Mouse (Mus musculus) thymus, adult 2 months (tissue): Measurements from ENCODE around the gene Meox1. TPM values are rescaled to one million over a fixed set of nuclear protein-coding genes. Genes with fewer than 3 reads are reported as not detected.
A peak's percentile ranks its signal among the peaks of the same experiment; 100 is the strongest.

ENCODE experiments used
- DNase-seq: peaks from one replicate; pipeline ENCODE4 v3.0.0; 2021
- H3K27ac ChIP-seq: fragments of 200-500 bp; 2 replicates; pipeline ENCODE4 v1.5.1; 2012; ENCODE audit warnings: low read length, control low read depth; ENCODE audit not compliant: control insufficient read depth, insufficient read depth
- H3K27me3 ChIP-seq: fragments of 200-500 bp; 2 replicates; pipeline ENCODE4 v1.6.1; 2012; ENCODE audit warnings: mild to moderate bottlenecking, low read length, moderate library complexity, mixed read lengths; ENCODE audit not compliant: control insufficient read depth, insufficient read depth
- H3K36me3 ChIP-seq: fragments of 200-500 bp; 2 replicates; pipeline ENCODE4 v1.6.1; 2012; ENCODE audit warnings: mild to moderate bottlenecking, low read length, moderate library complexity; ENCODE audit not compliant: control insufficient read depth, insufficient read depth
- H3K4me1 ChIP-seq: fragments of 200-500 bp; replicated peaks from 2 replicates; pipeline ENCODE4 v1.6.1; 2012; ENCODE audit warnings: low read length; ENCODE audit not compliant: control insufficient read depth, insufficient read depth
- H3K4me3 ChIP-seq: fragments of 200-500 bp; 2 replicates; pipeline ENCODE4 v1.5.1; 2012; ENCODE audit warnings: mild to moderate bottlenecking, low read length, control low read depth, moderate library complexity; ENCODE audit not compliant: control insufficient read depth, insufficient read depth
- CTCF ChIP-seq: fragments of 200-500 bp; IDR thresholded peaks from 2 replicates; pipeline ENCODE4 v1.5.1; 2012; ENCODE audit warnings: mild to moderate bottlenecking, control low read depth, low read length, moderate library complexity, borderline replicate concordance; ENCODE audit not compliant: control insufficient read depth, poor library complexity, insufficient read depth; ENCODE audit errors: extremely low read depth
- POLR2A ChIP-seq: fragments of 200-500 bp; IDR thresholded peaks from 2 replicates; pipeline ENCODE4 v1.6.1; 2012; ENCODE audit warnings: mild to moderate bottlenecking, low read length, control low read depth, moderate library complexity; ENCODE audit not compliant: control insufficient read depth, poor library complexity, insufficient read depth; ENCODE audit errors: extremely low read depth
- WGBS: fragments of 180-500 bp; shearing (Covaris S2); methylation state at CpG from one replicate; pipeline ENCODE4 v1.1.7; 2018; 5-methylcytosine and 5-hydroxymethylcytosine counted together
- polyA plus RNA-seq: library from polyadenylated mRNA; depleted of rRNA; stranded (reverse); fragments of >200 nt; gene quantifications from 2 replicates; pipeline ENCODE4 v1.2.3, GENCODE M21; 2012

Gene Meox1
- polyA plus RNA-seq, 1 experiment: 2.1 TPM

DNA sequence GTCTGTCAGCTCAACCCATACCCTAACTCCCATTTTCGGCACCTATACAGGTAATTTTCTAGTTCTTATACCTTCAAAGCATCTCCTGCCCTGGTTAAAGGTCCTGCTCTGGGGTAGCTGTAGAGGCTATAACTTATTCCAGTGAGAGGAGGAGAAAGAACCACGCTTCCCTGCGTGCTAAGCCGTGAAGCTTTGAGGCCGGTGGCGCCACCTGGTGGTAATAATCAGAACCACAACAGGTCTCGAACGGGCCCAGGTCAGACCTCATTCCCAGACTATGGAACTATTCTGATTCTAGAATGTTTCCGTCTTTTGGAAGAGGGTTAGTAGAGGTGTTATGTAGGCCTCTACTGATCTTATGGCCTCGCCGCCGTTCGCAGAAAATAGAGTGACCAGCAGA lies 10.9 kb upstream of the Meox1 start:
- Histone ChIP-seq H3K4me3 (no peak overlapping the region), H3K27ac (no peak overlapping the region), H3K36me3 (no peaks in the 10 kb centered on the region), H3K4me1 (no peaks in the 10 kb centered on the region), H3K27me3 (no peaks in the 10 kb centered on the region)
- peak; percentile 81; the same call in 1 of the 2 replicates for TF ChIP-seq CTCF
- no peak for TF ChIP-seq POLR2A
- 29% methylated on average over 13 of the region's 13 CpGs for WGBS
- peak; percentile 45 for DNase-seq

DNA sequence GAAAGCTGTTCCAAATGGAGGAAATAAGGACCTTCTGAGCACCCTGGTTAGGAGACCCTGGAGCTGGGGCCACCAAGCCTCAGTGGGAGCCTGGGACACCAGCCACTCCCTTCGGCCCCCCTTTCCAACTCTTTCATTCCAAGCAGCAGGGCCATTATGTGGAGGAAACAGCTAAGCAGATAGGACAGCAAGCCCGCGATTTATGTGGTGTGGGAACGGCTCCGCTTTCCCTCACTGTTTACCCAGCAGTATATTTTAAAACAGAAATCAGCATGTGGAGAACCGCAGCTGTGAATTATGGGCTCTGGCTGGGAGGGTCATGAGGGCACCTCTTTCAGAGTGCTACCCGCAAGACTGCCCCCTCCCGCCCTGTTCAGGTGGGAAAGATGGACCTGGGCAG lies 7.1 kb upstream of the Meox1 start:
- Histone ChIP-seq H3K27me3 (no peaks in the 10 kb centered on the region), H3K4me3 (no peak overlapping the region), H3K27ac (no peak overlapping the region), H3K36me3 (no peaks in the 10 kb centered on the region), H3K4me1 (no peaks in the 10 kb centered on the region)
- TF ChIP-seq CTCF (no peak), POLR2A (no peak)
- DNase-seq: no peak
- WGBS: 14% methylated on average over 8 of the region's 8 CpGs

DNA sequence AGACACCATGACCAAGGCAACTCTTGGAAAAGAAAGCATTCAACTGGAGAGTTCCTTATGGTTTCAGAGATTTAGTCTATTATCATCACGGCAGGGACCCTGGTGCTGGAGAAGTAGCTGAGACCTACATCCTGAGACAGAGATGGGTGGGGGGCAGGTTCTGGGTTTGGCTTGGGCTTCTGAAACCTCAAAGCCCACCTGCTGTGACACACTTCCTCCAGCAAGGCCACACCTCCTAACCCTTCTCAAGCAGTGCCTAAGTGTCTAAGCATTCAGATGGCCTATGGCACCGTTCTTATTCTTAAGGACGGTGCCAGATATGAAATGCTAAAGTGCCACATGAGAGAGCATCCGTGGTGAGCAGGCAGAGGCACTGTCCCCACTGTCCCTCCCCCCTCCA lies 4.2 kb upstream of the Meox1 start:
- 89% methylated on average over 4 of the region's 4 CpGs for WGBS

DNA sequence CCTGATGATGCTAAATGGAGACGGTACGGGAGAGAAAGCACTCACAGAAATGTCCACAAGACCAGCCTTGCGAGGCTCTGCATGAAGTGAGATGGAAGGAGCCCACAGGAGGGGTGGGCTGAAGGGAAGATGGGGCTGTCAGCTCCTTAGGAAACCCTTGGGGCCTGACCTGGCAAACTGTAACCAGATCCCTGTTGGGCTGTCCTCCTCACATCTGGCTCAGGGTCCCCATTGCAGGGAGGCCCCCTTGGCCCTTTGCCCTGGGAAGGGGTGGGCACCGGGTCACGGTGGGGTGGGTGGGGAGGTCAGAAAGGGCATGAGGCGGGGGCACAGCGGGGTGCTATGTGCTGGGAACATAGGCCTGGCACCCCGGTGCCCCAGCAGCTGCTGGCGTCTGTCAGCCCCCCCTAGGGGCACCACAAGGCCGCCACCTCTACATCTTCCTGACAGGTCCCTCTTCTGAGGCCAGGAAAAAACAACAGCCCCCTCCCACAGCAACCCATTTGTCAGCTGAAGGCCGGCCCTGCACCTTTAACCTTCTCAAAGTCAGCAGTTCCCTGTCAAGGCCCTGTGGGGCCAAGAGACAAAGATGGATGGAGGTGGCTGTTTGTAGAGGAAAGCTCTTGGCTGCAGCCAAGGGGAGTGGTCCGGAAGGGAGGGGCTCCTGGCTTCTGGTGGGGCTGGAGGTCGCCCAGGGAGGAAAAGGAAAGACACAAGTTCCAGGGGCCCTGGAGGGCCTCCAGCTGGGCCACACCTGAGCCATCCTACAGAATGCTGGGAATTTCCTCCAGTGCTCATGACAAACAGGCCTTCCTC lies 2.6 kb upstream of the Meox1 start:
- Histone ChIP-seq H3K4me3 (no peak overlapping the region), H3K27me3 (no peaks in the 10 kb centered on the region; the same call in 1 of the 2 replicates), H3K4me1 (no peaks in the 10 kb centered on the region), H3K36me3 (no peaks in the 10 kb centered on the region), H3K27ac (no peak overlapping the region)
- DNase-seq: no peak
- WGBS: 69% methylated on average over 13 of the region's 13 CpGs
- no peak for TF ChIP-seq POLR2A
- TF ChIP-seq CTCF: no peak

More for the DNA sequence above, 4.2 kb upstream of the Meox1 start:
- H3K4me3 ChIP-seq: no peak overlapping the region
- H3K27me3 ChIP-seq: no peaks in the 10 kb centered on the region; the same call in 1 of the 2 replicates
- H3K4me1 ChIP-seq: no peaks in the 10 kb centered on the region
- TF ChIP-seq CTCF: no peak
- TF ChIP-seq POLR2A: no peak
- no peak overlapping the region for H3K27ac ChIP-seq
- DNase-seq: no peak
- no peaks in the 10 kb centered on the region for H3K36me3 ChIP-seq

DNA sequence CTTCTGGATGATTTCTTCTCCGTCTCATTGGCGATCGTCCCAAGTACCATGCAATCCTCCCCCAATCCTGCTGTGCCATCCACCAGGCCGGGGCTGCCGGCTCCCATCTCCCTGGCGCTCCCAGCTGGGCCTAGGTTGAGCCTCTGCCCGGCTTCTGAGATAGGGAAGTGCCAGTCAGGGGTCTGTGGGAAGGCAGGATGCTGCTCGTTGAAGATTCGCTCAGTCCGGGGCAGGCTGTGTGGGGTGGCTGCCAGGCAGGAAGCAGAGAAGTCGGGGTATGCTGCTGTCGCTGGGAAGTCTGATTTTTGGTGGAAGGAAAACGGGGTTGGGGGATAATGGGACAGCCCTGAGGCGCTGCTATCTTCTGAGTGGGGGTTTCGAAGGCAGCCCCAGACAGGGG lies 614 bp downstream of the Meox1 start:
- H3K27ac ChIP-seq: no peak overlapping the region; the same call in 1 of the 2 replicates
- no peak for TF ChIP-seq POLR2A
- no peak for TF ChIP-seq CTCF
- H3K27me3 ChIP-seq: peaks cover 3% of the 10 kb centered on the region; the same call in 1 of the 2 replicates
- H3K4me3 ChIP-seq: no peak overlapping the region
- no peaks in the 10 kb centered on the region for H3K4me1 ChIP-seq
- H3K36me3 ChIP-seq: no peaks in the 10 kb centered on the region
- 29% methylated on average over 15 of the region's 15 CpGs for WGBS
- no peak for DNase-seq

DNA sequence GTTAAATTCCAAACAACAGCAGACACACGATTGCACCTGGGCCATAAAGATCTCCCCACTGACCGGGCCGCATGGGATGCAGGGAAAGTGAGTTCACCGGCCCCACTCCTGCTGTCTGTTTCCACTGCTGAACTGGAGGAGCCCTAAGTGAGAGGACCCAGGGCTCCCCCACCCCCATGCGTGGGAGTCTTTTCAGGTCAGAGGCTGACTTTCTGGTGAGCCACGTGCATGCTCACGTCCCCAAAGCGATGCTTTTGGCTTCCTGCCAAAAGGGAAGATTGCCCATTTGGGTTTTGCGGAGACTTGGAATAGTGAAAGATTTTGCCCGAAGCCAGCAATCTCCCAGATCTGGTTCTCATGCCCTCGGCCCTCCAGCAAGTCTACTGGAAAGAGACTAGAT lies 2.7 kb downstream of the Meox1 start:
- Histone ChIP-seq H3K27ac (no peak overlapping the region), H3K36me3 (no peaks in the 10 kb centered on the region), H3K27me3 (peaks cover 3% of the 10 kb centered on the region; the same call in 1 of the 2 replicates), H3K4me3 (no peak overlapping the region), H3K4me1 (no peaks in the 10 kb centered on the region)
- no peak for DNase-seq
- 34% methylated on average over 11 of the region's 11 CpGs for WGBS
- TF ChIP-seq CTCF: no peak
- no peak for TF ChIP-seq POLR2A
